Mouse (Mus musculus) MEL (cell line): ENCODE data around the gene Serpini2. TPM values are rescaled to one million over a fixed set of nuclear protein-coding genes. Genes with fewer than 3 reads are reported as not detected.
"Not testable (repeated sequence)": the region's sequence is repeated elsewhere in the genome, so short reads cannot be mapped to it uniquely, and the experiment has no call there.

Experiments
- DNase-seq: peaks from one replicate; pipeline ENCODE4 v3.0.0; 2011; ENCODE audit warnings: low read depth, low spot score
- H3K27ac ChIP-seq: 2 replicates; pipeline ENCODE4 v1.5.1; 2012; ENCODE audit warnings: low read depth, mild to moderate bottlenecking, control low read depth, low read length, moderate library complexity; ENCODE audit not compliant: control insufficient read depth
- H3K27me3 ChIP-seq, 2 experiments: fragments of 150-350 bp in 1 of 2; sonication (generic) in 1 of 2; 2 replicates each; pipeline ENCODE4 v1.6.1; 2012; ENCODE audit warnings: low read length in 2 of 2, mild to moderate bottlenecking in 2 of 2, improper control_type of control experiment in 1 of 2, moderate library complexity in 1 of 2; ENCODE audit not compliant: insufficient read depth in 2 of 2, control insufficient read depth in 1 of 2
- H3K36me3 ChIP-seq, 2 experiments: 2 replicates each; pipeline ENCODE4 v1.6.1; 2012 to 2014; ENCODE audit warnings: low read length in 2 of 2, improper control_type of control experiment in 1 of 2, inconsistent platforms in 1 of 2, mild to moderate bottlenecking in 1 of 2; ENCODE audit not compliant: insufficient read depth in 2 of 2, control insufficient read depth in 1 of 2
- H3K4me1 ChIP-seq, 2 experiments: fragments of 150-350 bp in 1 of 2; sonication (generic) in 1 of 2; 2 replicates each; pipeline ENCODE4 v1.6.1; 2012; ENCODE audit warnings: low read length in 2 of 2, improper control_type of control experiment in 1 of 2, mild to moderate bottlenecking in 1 of 2; ENCODE audit not compliant: insufficient read depth in 2 of 2, control insufficient read depth in 1 of 2
- H3K4me3 ChIP-seq, 2 experiments: fragments of 150-350 bp in 1 of 2; sonication (generic) in 1 of 2; 2 replicates each; pipeline ENCODE4 v1.5.1; 2012; ENCODE audit warnings: low read depth in 2 of 2, low read length in 2 of 2, mild to moderate bottlenecking in 2 of 2, moderate library complexity in 2 of 2, control low read depth in 1 of 2, improper control_type of control experiment in 1 of 2; ENCODE audit not compliant: control insufficient read depth in 1 of 2, insufficient read depth in 1 of 2
- H3K79me2 ChIP-seq: 2 replicates; pipeline ENCODE4 v1.6.1; 2012; ENCODE audit warnings: mild to moderate bottlenecking, low read length, moderate library complexity; ENCODE audit not compliant: control insufficient read depth, poor library complexity, insufficient read depth
- H3K9ac ChIP-seq: 2 replicates; pipeline ENCODE4 v1.6.1; 2012; ENCODE audit warnings: low read depth, mild to moderate bottlenecking, control low read depth, low read length, moderate library complexity; ENCODE audit not compliant: control insufficient read depth, poor library complexity, severe bottlenecking
- H3K9me3 ChIP-seq: fragments of 150-350 bp; sonication (generic); replicated peaks from 2 replicates; pipeline ENCODE4 v1.6.1; 2012; ENCODE audit warnings: mild to moderate bottlenecking, low read length, improper control_type of control experiment, moderate library complexity; ENCODE audit not compliant: insufficient read depth
- BHLHE40 ChIP-seq: IDR thresholded peaks from 2 replicates; pipeline ENCODE4 v1.6.1; 2012; ENCODE audit warnings: low read depth, mild to moderate bottlenecking, inconsistent platforms, low read length, improper control_type of control experiment, borderline replicate concordance
- CHD1 ChIP-seq: IDR thresholded peaks from 2 replicates; pipeline ENCODE4 v1.6.1; 2012; ENCODE audit warnings: low read depth, mild to moderate bottlenecking, inconsistent platforms, low read length, improper control_type of control experiment
- CHD2 ChIP-seq: IDR thresholded peaks from 2 replicates; pipeline ENCODE4 v1.6.1; 2011; ENCODE audit warnings: low read length, improper control_type of control experiment
- E2F4 ChIP-seq: IDR thresholded peaks from 2 replicates; pipeline ENCODE4 v1.6.1; 2011; ENCODE audit warnings: low read depth, low read length, improper control_type of control experiment, borderline replicate concordance
- EP300 ChIP-seq, 2 experiments: IDR thresholded peaks; 2 replicates each; pipeline ENCODE4 v1.6.1; 2011; ENCODE audit warnings: improper control_type of control experiment in 2 of 2, low read length in 2 of 2, low read depth in 1 of 2, mild to moderate bottlenecking in 1 of 2
- ETS1 ChIP-seq: IDR thresholded peaks from 2 replicates; pipeline ENCODE4 v1.6.1; 2012; ENCODE audit warnings: low read depth, mild to moderate bottlenecking, inconsistent platforms, low read length, improper control_type of control experiment, moderate library complexity
- GABPA ChIP-seq: IDR thresholded peaks from 2 replicates; pipeline ENCODE4 v1.6.1; 2012; ENCODE audit warnings: low read depth, mild to moderate bottlenecking, inconsistent platforms, low read length, improper control_type of control experiment, moderate library complexity
- GATA1 ChIP-seq: IDR thresholded peaks from 2 replicates; pipeline ENCODE4 v1.6.1; 2011; ENCODE audit warnings: low read depth, low read length, improper control_type of control experiment
- HCFC1 ChIP-seq: IDR thresholded peaks from 2 replicates; pipeline ENCODE4 v1.6.1; 2012; ENCODE audit warnings: low read depth, mild to moderate bottlenecking, inconsistent platforms, low read length, improper control_type of control experiment, moderate library complexity
- KAT2A ChIP-seq: conservative IDR thresholded peaks from 2 replicates; pipeline ENCODE4 v1.6.1; 2012; ENCODE audit warnings: low read depth, low read length, improper control_type of control experiment, inconsistent platforms
- MAX ChIP-seq: IDR thresholded peaks from 2 replicates; pipeline ENCODE4 v1.6.1; 2011; ENCODE audit warnings: low read length, improper control_type of control experiment
- MAZ ChIP-seq: IDR thresholded peaks from 2 replicates; pipeline ENCODE4 v1.6.1; 2012; ENCODE audit warnings: low read depth, mild to moderate bottlenecking, inconsistent platforms, low read length, improper control_type of control experiment
- MYB ChIP-seq: IDR thresholded peaks from 2 replicates; pipeline ENCODE4 v1.6.1; 2011; ENCODE audit warnings: mild to moderate bottlenecking, low read depth, low read length, improper control_type of control experiment
- MYC ChIP-seq: IDR thresholded peaks from 2 replicates; pipeline ENCODE4 v1.6.1; 2011; ENCODE audit warnings: low read depth, mild to moderate bottlenecking, low read length, improper control_type of control experiment, moderate library complexity
- NELFE ChIP-seq: IDR thresholded peaks from 2 replicates; pipeline ENCODE4 v1.6.1; 2011; ENCODE audit warnings: low read depth, low read length, improper control_type of control experiment
- NRF1 ChIP-seq: IDR thresholded peaks from 2 replicates; pipeline ENCODE4 v1.6.1; 2014; ENCODE audit warnings: low read depth, mild to moderate bottlenecking, inconsistent platforms, low read length, improper control_type of control experiment, moderate library complexity; ENCODE audit not compliant: poor library complexity, insufficient read depth, severe bottlenecking
- POLR2A ChIP-seq, 2 experiments: IDR thresholded peaks; 2 replicates each; pipeline ENCODE4 v1.6.1; 2011 to 2012; ENCODE audit warnings: low read length in 2 of 2, mild to moderate bottlenecking in 2 of 2, control low read depth in 1 of 2, improper control_type of control experiment in 1 of 2, low read depth in 1 of 2, moderate library complexity in 1 of 2; ENCODE audit not compliant: control insufficient read depth in 1 of 2, insufficient read depth in 1 of 2, poor library complexity in 1 of 2
- POLR2AphosphoS5 ChIP-seq: IDR thresholded peaks from 2 replicates; pipeline ENCODE4 v1.6.1; 2012; ENCODE audit warnings: low read depth, borderline replicate concordance, mild to moderate bottlenecking, inconsistent platforms, low read length, moderate library complexity, mixed read lengths
- RCOR1 ChIP-seq: IDR thresholded peaks from 2 replicates; pipeline ENCODE4 v1.6.1; 2012; ENCODE audit warnings: low read depth, mild to moderate bottlenecking, inconsistent platforms, low read length, improper control_type of control experiment
- TAL1 ChIP-seq: IDR thresholded peaks from 2 replicates; pipeline ENCODE4 v1.6.1; 2012; ENCODE audit warnings: mild to moderate bottlenecking, inconsistent platforms, low read length, moderate library complexity, mixed read lengths
- TBP ChIP-seq: IDR thresholded peaks from 2 replicates; pipeline ENCODE4 v1.8.0; 2011; ENCODE audit warnings: low read depth, low read length, improper control_type of control experiment
- UBTF ChIP-seq: IDR thresholded peaks from 2 replicates; pipeline ENCODE4 v1.6.1; 2012; ENCODE audit warnings: low read depth, mild to moderate bottlenecking, inconsistent platforms, low read length, improper control_type of control experiment, moderate library complexity, borderline replicate concordance; ENCODE audit not compliant: insufficient read depth
- USF2 ChIP-seq, 2 experiments: IDR thresholded peaks; 2 replicates each; pipeline ENCODE4 v1.6.1; 2011 to 2012; ENCODE audit warnings: improper control_type of control experiment in 2 of 2, low read length in 2 of 2, borderline replicate concordance in 1 of 2, inconsistent platforms in 1 of 2, low read depth in 1 of 2, mild to moderate bottlenecking in 1 of 2; ENCODE audit not compliant: insufficient read depth in 1 of 2
- ZC3H11A ChIP-seq: IDR thresholded peaks from 2 replicates; pipeline ENCODE4 v1.6.1; 2012; ENCODE audit warnings: low read depth, mild to moderate bottlenecking, inconsistent platforms, low read length, improper control_type of control experiment
- ZKSCAN1 ChIP-seq: IDR thresholded peaks from 2 replicates; pipeline ENCODE4 v1.6.1; 2012; ENCODE audit warnings: low read depth, mild to moderate bottlenecking, inconsistent platforms, low read length, improper control_type of control experiment, moderate library complexity
- ZNF384 ChIP-seq: IDR thresholded peaks from 2 replicates; pipeline ENCODE4 v1.6.1; 2012; ENCODE audit warnings: low read depth, mild to moderate bottlenecking, inconsistent platforms, low read length, improper control_type of control experiment
- polyA plus RNA-seq, 2 experiments: library from polyadenylated mRNA; stranded (reverse) in 1 of 2; unstranded in 1 of 2; fragments of >175 nt in 1 of 2; fragments of >200 nt in 1 of 2; gene quantifications; 2 replicates each; pipeline versions ENCODE4 v1.2.1 to v1.2.4; 2012; ENCODE audit warnings: low replicate concordance in 2 of 2, low read depth in 1 of 2; ENCODE audit not compliant: insufficient read length in 2 of 2, insufficient read depth in 1 of 2, missing spikeins in 1 of 2
- total RNA-seq: library from RNA; depleted of rRNA; stranded (reverse); fragments of 300-350 nt; gene quantifications from 2 replicates; pipeline ENCODE4 v1.2.3, GENCODE M21; 2012

Gene Serpini2
- total and polyA plus RNA-seq, 3 experiments: not detected

GRCm38 (mm10) chr3:75304621-75305020 lies 34.7 kb upstream of the Serpini2 start:
- H3K27me3 ChIP-seq: no peaks in the 10 kb centered on the region; a peak in 1 of 4 replicates
- H3K79me2 ChIP-seq: no peaks in the 10 kb centered on the region
- H3K36me3 ChIP-seq: no peaks in the 10 kb centered on the region
- TF ChIP-seq POLR2AphosphoS5 (no peak), MAX (no peak), MAZ (no peak), ZC3H11A (no peak), BHLHE40 (no peak), ETS1 (no peak), CHD2 (no peak), GATA1 (no peak), NELFE (no peak), TBP (no peak), RCOR1 (no peak), ZNF384 (no peak), POLR2A (IDR thresholded peaks at IDR 0.05; ENCODE audit: control insufficient read depth in 1 of 2, insufficient read depth in 1 of 2, low read depth in 1 of 2, low read length in 2 of 2, poor library complexity in 1 of 2) (no peak), USF2 (IDR thresholded peaks at IDR 0.05; ENCODE audit: borderline replicate concordance in 1 of 2, insufficient read depth in 1 of 2, low read depth in 1 of 2, low read length in 2 of 2) (no peak), ZKSCAN1 (no peak), KAT2A (no peak), NRF1 (no peak)
- no peaks in the 10 kb centered on the region for H3K9me3 ChIP-seq
- no peaks in the 10 kb centered on the region for H3K4me1 ChIP-seq
- no peak for DNase-seq
- no peak overlapping the region for H3K27ac ChIP-seq
- no peak overlapping the region for H3K9ac ChIP-seq
- H3K4me3 ChIP-seq: no peak overlapping the region

- Histone ChIP-seq H3K79me2 (no peaks in the 10 kb centered on the region), H3K36me3 (no peaks in the 10 kb centered on the region), H3K4me1 (peaks cover 0 to 3% of the 10 kb centered on the region in 2 experiments; a peak in 2 of 4 replicates), H3K27me3 (no peaks in the 10 kb centered on the region), H3K9me3 (no peaks in the 10 kb centered on the region), H3K4me3 (no peak overlapping the region), H3K27ac (no peak overlapping the region), H3K9ac (no peak overlapping the region)
- no peak for DNase-seq
- no peak for TF ChIP-seq MYC
- TF ChIP-seq UBTF: no peak
- no peak for TF ChIP-seq HCFC1
- TF ChIP-seq POLR2AphosphoS5: no peak
- TF ChIP-seq GABPA: no peak
- TF ChIP-seq TAL1: no peak
- TF ChIP-seq CHD2: no peak
- TF ChIP-seq CHD1: no peak
- TF ChIP-seq ZKSCAN1: no peak
- no peak for TF ChIP-seq NELFE
- TF ChIP-seq E2F4: no peak
- TF ChIP-seq RCOR1: no peak
- TF ChIP-seq MYB: no peak
- no peak for TF ChIP-seq EP300 (IDR thresholded peaks at IDR 0.05; ENCODE audit: low read depth in 1 of 2, low read length in 2 of 2)
- TF ChIP-seq ETS1: no peak
- no peak for TF ChIP-seq KAT2A
Observed at GRCm38 (mm10) chr3:75301072-75301471, 31.2 kb upstream of the Serpini2 start.

- not testable (repeated sequence) for H3K9ac ChIP-seq, DNase-seq, H3K4me3 ChIP-seq, H3K9me3 ChIP-seq, H3K79me2 ChIP-seq, H3K27me3 ChIP-seq, H3K36me3 ChIP-seq, H3K27ac ChIP-seq, H3K4me1 ChIP-seq
Observed at GRCm38 (mm10) chr3:75299464-75299863, 29.6 kb upstream of the Serpini2 start.
